Mouse (Mus musculus): ENCODE measurements around the gene Vma21-ps.
"Not testable (repeated sequence)": the region's sequence is repeated elsewhere in the genome, so short reads cannot be mapped to it uniquely, and the experiment has no call there.

Vma21-ps gene

GRCm38 (mm10) chr4:52497144-52497543 is at the start of gene Vma21-ps:
Vma21-ps (minus strand) TSS chr4:52497244.
- DNase-seq, result not testable (repeated sequence)

- no peak for DNase-seq
These were observed 46.0 kb upstream of the Vma21-ps start for GRCm38 (mm10) chr4:52543001-52543400.

GRCm38 (mm10) chr4:52530636-52531035 is 33.6 kb upstream of the Vma21-ps start:
- DNase-seq, result no peak

GRCm38 (mm10) chr4:52526464-52526863 is 29.4 kb upstream of the Vma21-ps start:
- DNase-seq, result no peak

GRCm38 (mm10) chr4:52519301-52519700 is 22.3 kb upstream of the Vma21-ps start:
- no peak for DNase-seq

- no peak for DNase-seq
These were observed 20.5 kb upstream of the Vma21-ps start for GRCm38 (mm10) chr4:52517580-52517979.

- no peak for DNase-seq
These were observed 9.6 kb downstream of the Vma21-ps start for GRCm38 (mm10) chr4:52487486-52487885.

GRCm38 (mm10) chr4:52473431-52473830 is 23.6 kb downstream of the Vma21-ps start:
- no peak for DNase-seq

GRCm38 (mm10) chr4:52461321-52461720 is 35.7 kb downstream of the Vma21-ps start:
- no peak for DNase-seq

GRCm38 (mm10) chr4:52459726-52460125 is 37.3 kb downstream of the Vma21-ps start:
- no peak for DNase-seq

Measured in cerebellum, adult 11 months (tissue).